Mouse (Mus musculus): ENCODE measurements around the gene Nek10.
"Not testable (repeated sequence)": the region's sequence is repeated elsewhere in the genome, so short reads cannot be mapped to it uniquely, and the experiment has no call there.

The Nek10 gene

GRCm38 (mm10) chr14:14803115-14803514, at the start of gene Nek10:
Gene Nek10, plus strand, starts transcription at chr14:14803415.
- not testable (repeated sequence) for DNase-seq (ENCODE audit: extremely low read depth, low read depth)

GRCm38 (mm10) chr14:14781169-14781568, 22.0 kb upstream of the Nek10 start:
- DNase-seq (ENCODE audit: extremely low read depth, low read depth): no peak

GRCm38 (mm10) chr14:14784223-14784622, 19.0 kb upstream of the Nek10 start:
- DNase-seq (ENCODE audit: extremely low read depth, low read depth): no peak

- DNase-seq (ENCODE audit: extremely low read depth, low read depth): no peak
Measured at GRCm38 (mm10) chr14:14786979-14787378, 16.2 kb upstream of the Nek10 start.

- DNase-seq (ENCODE audit: extremely low read depth, low read depth): no peak
Measured at GRCm38 (mm10) chr14:14789840-14790470, 13.3 kb upstream of the Nek10 start.

- DNase-seq (ENCODE audit: extremely low read depth, low read depth): no peak
Measured at GRCm38 (mm10) chr14:14799861-14800260, 3.4 kb upstream of the Nek10 start.

- no peak for DNase-seq (ENCODE audit: extremely low read depth, low read depth)
Measured at GRCm38 (mm10) chr14:14800332-14800731, 2.9 kb upstream of the Nek10 start.

GRCm38 (mm10) chr14:14800810-14801209, 2.4 kb upstream of the Nek10 start:
- no peak for DNase-seq (ENCODE audit: extremely low read depth, low read depth)

- DNase-seq (ENCODE audit: extremely low read depth, low read depth): no peak
Measured at GRCm38 (mm10) chr14:14803921-14804517, 804 bp downstream of the Nek10 start.

- no peak for DNase-seq (ENCODE audit: extremely low read depth, low read depth)
Measured at GRCm38 (mm10) chr14:14804518-14805212, 1.4 kb downstream of the Nek10 start.

- no peak for DNase-seq (ENCODE audit: extremely low read depth, low read depth)
Measured at GRCm38 (mm10) chr14:14832520-14833240, 29.5 kb downstream of the Nek10 start.

GRCm38 (mm10) chr14:14833498-14833897, 30.3 kb downstream of the Nek10 start:
- DNase-seq (ENCODE audit: extremely low read depth, low read depth): no peak

GRCm38 (mm10) chr14:14834266-14834665, 31.1 kb downstream of the Nek10 start:
- no peak for DNase-seq (ENCODE audit: extremely low read depth, low read depth)

GRCm38 (mm10) chr14:14837627-14838026, 34.4 kb downstream of the Nek10 start:
- DNase-seq (ENCODE audit: extremely low read depth, low read depth): no peak

GRCm38 (mm10) chr14:14838109-14838508, 34.9 kb downstream of the Nek10 start:
- DNase-seq (ENCODE audit: extremely low read depth, low read depth): no peak

GRCm38 (mm10) chr14:14842734-14843530, 39.7 kb downstream of the Nek10 start:
- no peak for DNase-seq (ENCODE audit: extremely low read depth, low read depth)

GRCm38 (mm10) chr14:14852838-14853237, 49.6 kb downstream of the Nek10 start:
- DNase-seq (ENCODE audit: extremely low read depth, low read depth): no peak

GRCm38 (mm10) chr14:14860331-14860730, 57.1 kb downstream of the Nek10 start:
- DNase-seq (ENCODE audit: extremely low read depth, low read depth): no peak

- DNase-seq (ENCODE audit: extremely low read depth, low read depth): peak; percentile 20
Measured at GRCm38 (mm10) chr14:14863690-14864356, 60.6 kb downstream of the Nek10 start.

- DNase-seq (ENCODE audit: extremely low read depth, low read depth): no peak
Measured at GRCm38 (mm10) chr14:14869239-14869638, 66.0 kb downstream of the Nek10 start.

GRCm38 (mm10) chr14:14870059-14870458, 66.8 kb downstream of the Nek10 start:
- no peak for DNase-seq (ENCODE audit: extremely low read depth, low read depth)
